Comparison of ENCODE assay signal across 22 mouse cellular contexts in the genomic region with DNA sequence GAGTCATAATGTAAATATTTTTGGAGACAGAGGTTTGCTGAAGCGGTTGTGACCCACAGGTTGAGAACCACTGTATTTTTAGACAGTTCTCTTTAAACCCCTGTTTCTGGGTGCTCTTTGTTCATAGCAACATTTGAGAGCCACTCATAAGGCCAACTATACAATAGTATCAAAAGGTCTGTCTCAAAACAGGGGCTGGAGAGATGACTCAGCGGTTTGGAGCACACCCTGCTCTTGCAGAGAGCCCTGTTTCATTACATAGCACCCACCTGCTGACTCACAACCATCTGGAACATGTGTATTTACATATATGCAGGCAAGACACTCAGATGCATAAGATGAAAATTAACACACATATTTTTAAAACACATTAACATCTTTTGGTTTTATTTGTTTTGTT.
DNase-seq lines count a peak whose midpoint lies in the region; ATAC-seq and TF ChIP-seq lines count a peak whose summit lies in the region.
"Had no signal": no experiment of that assay in that cellular context is flagged by ENCODE, and none has a peak within 500 bp of the region (broad histone marks: within the 10 kb centered on the region; RNA-seq: fewer than 3 reads in every experiment).

No protein-coding gene starts in this region.

- 58% methylated on average over 2 of the region's 2 CpGs for WGBS in liver, embryonic 12.5 days (ENCODE audit: insufficient replicate concordance)

- ATAC-seq in G1E (ENCODE audit: extremely low read depth, insufficient number of reproducible peaks, low FRiP score, poor library complexity, severe bottlenecking): peak; percentile 52
- ATAC-seq in liver, embryonic 12.5 days: peak; percentile 76
- ATAC-seq: CD4-positive, CD25-positive, alpha-beta regulatory T cell, adult 4 months; forebrain, embryonic 16.5 days; Patski had no signal

- peak; percentile 13 to 68 for DNase-seq in left cerebral cortex, postnatal 25 days (ENCODE audit: low spot score in 2 of 2)
- no peak for DNase-seq in left cerebral cortex, postnatal 4 days
- DNase-seq in 3T3-L1 (ENCODE audit: low read depth, low spot score): peak; percentile 53
- DNase-seq in G1E (ENCODE audit: low spot score): no peak
- no peak for DNase-seq in embryo, embryonic 11 days
- no peak for DNase-seq in cerebellum, adult 9-10 months
- DNase-seq in cerebellum, adult 18-20 months: no peak
- DNase-seq: adrenal gland, postnatal 36 days; gastrocnemius, postnatal 14 days; heart, adult 2 months; kidney, adult 11 months; kidney, postnatal 10 days; thymus, postnatal 4 days had no signal

- no peak for TF ChIP-seq CTCF in G1E (IDR thresholded peaks at IDR 0.05; ENCODE audit: low read depth, low read length)

- no peak overlapping the region; the same call in 1 of the 2 replicates for H3K4me3 ChIP-seq in G1E (ENCODE audit: low read depth, low read length)
- no peak overlapping the region for H3K4me3 ChIP-seq in liver, embryonic 12.5 days
- H3K4me3 ChIP-seq: embryonic facial prominence, embryonic 13.5 days; heart, adult 2 months; hindbrain, embryonic 15.5 days; layer of hippocampus, adult 2 months; left cerebral cortex, adult 2 months; limb, embryonic 13.5 days had no signal

- H3K4me2 ChIP-seq in liver, embryonic 12.5 days: no peak overlapping the region
- H3K4me2 ChIP-seq: embryonic facial prominence, embryonic 13.5 days; hindbrain, embryonic 15.5 days; limb, embryonic 13.5 days had no signal

- no peaks in the 10 kb centered on the region for H3K9me3 ChIP-seq in G1E (replicated peaks)
- H3K9me3 ChIP-seq in liver, embryonic 12.5 days (replicated peaks): no peaks in the 10 kb centered on the region
- H3K9me3 ChIP-seq: embryonic facial prominence, embryonic 13.5 days; hindbrain, embryonic 15.5 days; limb, embryonic 13.5 days had no signal

- H3K27ac ChIP-seq in liver, embryonic 12.5 days: peak overlapping the region; percentile 68
- H3K27ac ChIP-seq: embryonic facial prominence, embryonic 13.5 days; heart, adult 2 months; hindbrain, embryonic 15.5 days; layer of hippocampus, adult 2 months; left cerebral cortex, adult 2 months; limb, embryonic 13.5 days had no signal

- no peaks in the 10 kb centered on the region for H3K27me3 ChIP-seq in G1E (ENCODE audit: insufficient read depth, low read length)
- no peaks in the 10 kb centered on the region for H3K27me3 ChIP-seq in liver, embryonic 12.5 days (replicated peaks)
- H3K27me3 ChIP-seq: embryonic facial prominence, embryonic 13.5 days; hindbrain, embryonic 15.5 days; limb, embryonic 13.5 days; Patski had no signal

- no peaks in the 10 kb centered on the region for H3K36me3 ChIP-seq in G1E (replicated peaks)
- no peaks in the 10 kb centered on the region for H3K36me3 ChIP-seq in liver, embryonic 12.5 days
- H3K36me3 ChIP-seq: embryonic facial prominence, embryonic 13.5 days; hindbrain, embryonic 15.5 days; limb, embryonic 13.5 days had no signal

- H3K4me1 ChIP-seq in G1E (ENCODE audit: insufficient read depth, low read depth, low read length): peaks cover 86% of the 10 kb centered on the region
- peaks cover 54% of the 10 kb centered on the region for H3K4me1 ChIP-seq in liver, embryonic 12.5 days

- no peak overlapping the region for H3K9ac ChIP-seq in liver, embryonic 12.5 days
- H3K9ac ChIP-seq: embryonic facial prominence, embryonic 13.5 days; hindbrain, embryonic 15.5 days; limb, embryonic 13.5 days had no signal

- intact Hi-C loops in left cerebral cortex, postnatal 25 days (cut with DNase I): no loop called here
- intact Hi-C loops in left cerebral cortex, postnatal 4 days (cut with DNase I): no loop called here

Comparison
In these comparisons a context has a peak if more than half of its experiments do, and no peak if none do; other contexts are left out.
1. DNase-seq: peak in left cerebral cortex, postnatal 25 days (2 of 2) and 3T3-L1 (single experiment); none in left cerebral cortex, postnatal 4 days (single experiment), G1E (single experiment), embryo, embryonic 11 days (single experiment), cerebellum, adult 9-10 months (single experiment) and cerebellum, adult 18-20 months (0 of 2).